Mouse (Mus musculus): ENCODE measurements at regions not wholly inside any gene's neighbourhood (a gene's known extent, or its start where the extent isn't known, plus 50 kb on each side); places are given as distances from the start of the nearest gene placed in this dataset.
A peak's percentile ranks its signal among the peaks of the same experiment; 100 is the strongest.

DNA sequence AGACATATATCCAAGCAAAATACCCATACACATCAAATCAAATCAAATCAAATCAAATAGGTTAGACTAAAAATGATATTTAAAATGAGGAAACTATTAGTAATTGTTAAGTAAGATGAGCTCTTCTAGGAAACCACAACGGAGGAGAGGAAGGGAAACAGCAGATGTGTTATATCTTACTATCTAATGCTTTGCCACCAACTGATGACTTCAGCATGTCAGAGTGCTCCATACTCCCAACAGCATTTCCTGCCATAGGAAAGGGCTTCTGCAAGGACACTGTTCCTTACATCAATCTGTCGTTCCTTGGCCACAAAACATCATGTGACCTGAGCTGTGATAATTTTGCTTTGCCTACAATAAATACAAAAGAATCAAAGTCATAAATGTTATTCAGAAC is 221.8 kb upstream of the Slc24a2 start:
- no peaks in the 10 kb centered on the region for H3K27me3 ChIP-seq
- peaks cover 7% of the 10 kb centered on the region; the same call in 1 of the 2 replicates for H3K4me1 ChIP-seq
- H3K9ac ChIP-seq = no peak overlapping the region
- no peak overlapping the region for H3K27ac ChIP-seq
- ATAC-seq (ENCODE audit: insufficient number of reproducible peaks, insufficient read depth, low FRiP score, low TSS enrichment, low read depth) = no peak
- no peak overlapping the region for H3K4me2 ChIP-seq
- no peaks in the 10 kb centered on the region for H3K9me3 ChIP-seq
- 49% methylated on average over 2 of the region's 2 CpGs for WGBS
- H3K4me3 ChIP-seq = no peak overlapping the region
- no peaks in the 10 kb centered on the region for H3K36me3 ChIP-seq

GRCm38 (mm10) chr4:87451251-87451650 is 221.0 kb upstream of the Slc24a2 start:
- no peak overlapping the region for H3K4me2 ChIP-seq
- H3K36me3 ChIP-seq = no peaks in the 10 kb centered on the region
- WGBS = 74% methylated on average over 5 of the region's 5 CpGs
- H3K4me1 ChIP-seq = peaks cover 7% of the 10 kb centered on the region; the same call in 1 of the 2 replicates
- no peak for ATAC-seq (ENCODE audit: insufficient number of reproducible peaks, insufficient read depth, low FRiP score, low TSS enrichment, low read depth)
- no peaks in the 10 kb centered on the region for H3K27me3 ChIP-seq
- no peak overlapping the region for H3K4me3 ChIP-seq
- no peak overlapping the region for H3K9ac ChIP-seq
- H3K9me3 ChIP-seq = no peaks in the 10 kb centered on the region
- no peak overlapping the region for H3K27ac ChIP-seq

DNA sequence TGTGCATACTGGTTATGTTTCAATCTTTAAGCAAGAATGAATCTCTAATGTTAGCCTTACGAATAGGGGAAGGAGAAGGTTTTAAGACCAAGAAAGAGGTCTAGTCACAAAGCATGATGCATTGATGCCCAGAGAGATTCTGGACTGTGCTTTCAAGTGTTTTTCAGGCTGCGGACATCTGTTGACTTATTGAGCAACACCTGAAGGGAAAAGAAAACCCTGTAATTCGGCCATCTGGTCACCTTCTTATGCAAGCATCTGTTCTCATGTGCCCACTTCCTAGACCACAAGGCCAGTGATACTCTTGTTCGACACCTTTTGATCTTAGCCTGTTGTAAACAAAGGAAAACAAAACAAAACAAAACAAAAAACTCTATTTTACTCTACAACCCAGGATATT is 218.1 kb upstream of the Slc24a2 start:
- Histone ChIP-seq H3K27ac (no peak overlapping the region), H3K9ac (no peak overlapping the region), H3K27me3 (no peaks in the 10 kb centered on the region), H3K4me3 (no peak overlapping the region), H3K4me1 (peaks cover 7% of the 10 kb centered on the region; the same call in 1 of the 2 replicates), H3K36me3 (no peaks in the 10 kb centered on the region), H3K9me3 (no peaks in the 10 kb centered on the region), H3K4me2 (no peak overlapping the region)
- WGBS = 85% methylated on average over 4 of the region's 4 CpGs
- ATAC-seq (ENCODE audit: insufficient number of reproducible peaks, insufficient read depth, low FRiP score, low TSS enrichment, low read depth) = no peak

DNA sequence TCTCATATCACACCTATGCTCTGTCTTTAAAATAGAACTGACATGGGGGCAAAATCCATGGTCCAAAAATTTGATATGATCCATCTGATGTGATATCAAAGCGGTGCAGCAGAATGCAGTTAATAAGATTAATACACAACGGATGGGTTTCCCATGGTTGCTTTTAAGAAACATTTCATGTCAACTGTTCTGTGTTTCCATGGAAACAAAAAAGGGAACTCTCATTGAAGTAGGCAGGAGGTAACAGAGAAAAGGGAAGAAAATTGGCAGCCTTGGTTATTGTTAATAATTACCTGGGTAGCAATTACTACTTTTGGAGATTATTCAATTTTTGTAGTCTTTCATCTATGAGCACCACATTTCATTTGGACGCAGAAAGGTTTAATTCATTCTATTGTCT is 216.6 kb upstream of the Slc24a2 start:
- no peak overlapping the region for H3K9ac ChIP-seq
- H3K27me3 ChIP-seq = no peaks in the 10 kb centered on the region
- H3K9me3 ChIP-seq = no peaks in the 10 kb centered on the region
- H3K4me2 ChIP-seq = no peak overlapping the region
- no peak overlapping the region for H3K27ac ChIP-seq
- H3K36me3 ChIP-seq = no peaks in the 10 kb centered on the region
- no peak overlapping the region for H3K4me3 ChIP-seq
- peaks cover 7% of the 10 kb centered on the region; the same call in 1 of the 2 replicates for H3K4me1 ChIP-seq
- 76% methylated on average over 3 of the region's 3 CpGs for WGBS
- ATAC-seq (ENCODE audit: insufficient number of reproducible peaks, insufficient read depth, low FRiP score, low TSS enrichment, low read depth) = no peak

DNA sequence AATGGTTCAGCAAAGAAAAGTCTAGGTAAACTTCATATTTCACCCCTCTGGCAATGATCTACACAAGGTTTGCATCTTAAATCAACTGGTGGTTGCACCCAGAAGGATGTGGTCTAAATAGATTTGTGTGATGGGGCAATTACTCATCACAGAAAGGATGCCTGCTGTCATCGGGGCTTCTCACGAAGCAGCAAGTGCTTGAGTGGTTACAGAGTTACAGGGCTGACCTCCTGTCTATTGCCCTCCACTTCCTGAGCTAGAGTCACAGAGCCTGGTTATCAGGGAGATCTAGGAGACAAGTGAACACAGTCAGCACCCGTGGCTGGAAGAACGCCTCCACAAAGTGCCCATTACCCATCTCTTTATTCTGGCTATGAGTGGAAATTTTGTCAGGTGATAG is 203.9 kb upstream of the Slc24a2 start:
- Histone ChIP-seq H3K9ac (no peak overlapping the region), H3K4me3 (no peak overlapping the region), H3K27ac (no peak overlapping the region), H3K27me3 (no peaks in the 10 kb centered on the region), H3K4me2 (no peak overlapping the region), H3K4me1 (no peaks in the 10 kb centered on the region), H3K36me3 (no peaks in the 10 kb centered on the region), H3K9me3 (no peaks in the 10 kb centered on the region)
- ATAC-seq (ENCODE audit: insufficient number of reproducible peaks, insufficient read depth, low FRiP score, low TSS enrichment, low read depth) = no peak
- whole genome bisulfite sequencing = 65% methylated on average over 4 of the region's 4 CpGs

- no peaks in the 10 kb centered on the region for H3K27me3 ChIP-seq
- no peak overlapping the region for H3K27ac ChIP-seq
- no peak for ATAC-seq (ENCODE audit: insufficient number of reproducible peaks, insufficient read depth, low FRiP score, low TSS enrichment, low read depth)
- H3K9me3 ChIP-seq = no peaks in the 10 kb centered on the region
- H3K36me3 ChIP-seq = no peaks in the 10 kb centered on the region
- H3K4me2 ChIP-seq = no peak overlapping the region
- WGBS = 81% methylated on average over 3 of the region's 3 CpGs
- H3K9ac ChIP-seq = no peak overlapping the region
- no peaks in the 10 kb centered on the region for H3K4me1 ChIP-seq
- H3K4me3 ChIP-seq = no peak overlapping the region
Observed at GRCm38 (mm10) chr4:87428374-87428773, 198.1 kb upstream of the Slc24a2 start.

DNA sequence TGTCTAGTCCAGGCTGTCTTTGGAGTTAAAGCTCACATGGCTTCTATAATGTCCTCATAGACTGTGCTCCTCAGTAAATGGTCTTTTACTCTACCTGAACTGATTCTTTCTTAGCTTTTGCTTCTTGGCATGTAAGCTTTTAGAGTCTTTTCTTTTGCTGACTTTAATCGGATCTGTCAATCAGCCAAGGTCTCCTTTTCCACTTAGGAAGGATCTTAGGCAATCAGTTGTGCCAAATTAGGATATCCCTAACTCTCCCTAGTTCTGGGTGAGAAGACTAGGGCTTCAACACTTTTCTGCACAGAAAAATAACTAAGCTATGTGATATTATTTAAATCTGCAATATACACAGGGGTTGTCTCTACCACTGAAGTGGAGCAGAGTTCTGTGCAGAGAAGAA is 193.8 kb upstream of the Slc24a2 start:
- no peaks in the 10 kb centered on the region for H3K9me3 ChIP-seq
- WGBS = 80% methylated on average over 1 of the region's 1 CpGs
- H3K9ac ChIP-seq = no peak overlapping the region
- no peaks in the 10 kb centered on the region for H3K27me3 ChIP-seq
- peaks cover 9% of the 10 kb centered on the region; the same call in 1 of the 2 replicates for H3K4me1 ChIP-seq
- no peak overlapping the region for H3K4me2 ChIP-seq
- no peak overlapping the region for H3K4me3 ChIP-seq
- no peaks in the 10 kb centered on the region for H3K36me3 ChIP-seq
- no peak overlapping the region for H3K27ac ChIP-seq
- no peak for ATAC-seq (ENCODE audit: insufficient number of reproducible peaks, insufficient read depth, low FRiP score, low TSS enrichment, low read depth)

DNA sequence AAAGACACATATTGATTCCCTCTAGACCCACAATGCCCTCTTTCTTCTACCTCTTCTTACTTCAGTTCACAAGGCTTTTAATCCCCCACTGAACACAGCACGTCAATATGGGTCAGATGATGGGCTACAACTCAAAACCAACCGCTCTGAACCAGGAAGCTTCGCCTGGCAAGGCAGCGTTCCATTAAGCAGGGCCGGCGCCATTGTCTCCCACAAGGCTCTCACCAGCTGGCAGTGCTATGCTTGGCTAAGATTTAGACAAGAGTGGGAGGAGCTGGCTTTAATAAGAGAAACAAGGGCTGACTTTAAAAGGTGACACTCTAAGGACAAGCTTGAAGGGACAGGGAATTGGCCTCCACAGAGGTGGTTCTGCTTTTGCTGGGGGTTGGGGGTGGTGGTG is 192.3 kb upstream of the Slc24a2 start:
- Histone ChIP-seq H3K27me3 (no peaks in the 10 kb centered on the region), H3K27ac (no peak overlapping the region), H3K36me3 (no peaks in the 10 kb centered on the region), H3K9me3 (no peaks in the 10 kb centered on the region), H3K9ac (no peak overlapping the region), H3K4me1 (peaks cover 9% of the 10 kb centered on the region; the same call in 1 of the 2 replicates), H3K4me3 (no peak overlapping the region), H3K4me2 (no peak overlapping the region)
- 67% methylated on average over 6 of the region's 6 CpGs for WGBS
- no peak for ATAC-seq (ENCODE audit: insufficient number of reproducible peaks, insufficient read depth, low FRiP score, low TSS enrichment, low read depth)

DNA sequence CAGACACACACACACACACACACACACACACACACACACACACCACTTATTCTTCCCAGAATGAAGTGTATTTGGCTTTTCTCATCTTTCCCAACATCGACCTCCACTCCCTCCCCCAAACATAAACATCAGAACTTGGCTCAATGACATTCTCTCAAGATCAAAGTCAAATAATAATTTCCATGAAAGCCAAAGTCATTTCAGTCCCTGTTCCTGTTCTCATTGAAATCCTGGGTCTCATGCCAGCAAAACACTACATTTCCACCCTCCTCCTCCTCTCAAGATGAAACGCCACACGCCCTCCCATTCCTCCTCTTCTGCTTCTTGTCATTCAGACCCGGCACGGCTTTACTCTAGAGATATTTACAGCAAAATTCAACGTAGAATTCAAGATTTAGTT is 173.1 kb upstream of the Slc24a2 start:
- Histone ChIP-seq H3K9me3 (no peaks in the 10 kb centered on the region), H3K4me3 (no peak overlapping the region), H3K9ac (no peak overlapping the region), H3K27ac (peak overlapping the region; percentile 57; the same call in 1 of the 2 replicates), H3K27me3 (no peaks in the 10 kb centered on the region), H3K4me2 (peak overlapping the region; percentile 30), H3K4me1 (peaks cover 25% of the 10 kb centered on the region), H3K36me3 (no peaks in the 10 kb centered on the region)
- WGBS = 8% methylated on average over 6 of the region's 6 CpGs
- ATAC-seq (ENCODE audit: insufficient number of reproducible peaks, insufficient read depth, low FRiP score, low TSS enrichment, low read depth) = no peak; the same call in 1 of the 2 replicates

DNA sequence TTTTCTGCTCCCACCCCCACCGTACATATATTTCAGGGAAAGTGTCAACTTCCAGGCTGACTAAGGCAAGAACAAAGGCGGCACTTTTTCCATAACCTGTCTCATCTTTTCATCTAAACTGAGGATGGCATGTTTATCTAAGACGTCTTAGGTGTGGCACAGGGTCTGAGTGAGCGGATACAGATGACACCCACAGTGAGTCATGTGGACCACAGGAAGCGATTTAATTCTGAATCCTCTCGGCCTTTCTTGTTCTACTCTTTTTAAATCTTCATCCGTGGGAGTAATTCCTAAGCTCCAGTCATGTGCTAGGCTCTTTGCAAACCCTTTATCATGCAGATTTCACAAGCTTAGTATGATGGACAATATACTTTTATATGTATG is 171.9 kb upstream of the Slc24a2 start:
- no peaks in the 10 kb centered on the region for H3K27me3 ChIP-seq
- no peak for ATAC-seq (ENCODE audit: insufficient number of reproducible peaks, insufficient read depth, low FRiP score, low TSS enrichment, low read depth)
- H3K9ac ChIP-seq = no peak overlapping the region
- H3K36me3 ChIP-seq = no peaks in the 10 kb centered on the region
- H3K4me2 ChIP-seq = peak overlapping the region; percentile 34; the same call in 1 of the 2 replicates
- WGBS = 57% methylated on average over 7 of the region's 7 CpGs
- H3K27ac ChIP-seq = peak overlapping the region; percentile 45; the same call in 1 of the 2 replicates
- H3K9me3 ChIP-seq = no peaks in the 10 kb centered on the region
- peaks cover 25% of the 10 kb centered on the region for H3K4me1 ChIP-seq
- H3K4me3 ChIP-seq = no peak overlapping the region

GRCm38 (mm10) chr4:87401316-87402172 is 171.3 kb upstream of the Slc24a2 start:
- Histone ChIP-seq H3K4me3 (no peak overlapping the region), H3K27me3 (no peaks in the 10 kb centered on the region), H3K4me1 (peaks cover 25% of the 10 kb centered on the region), H3K36me3 (no peaks in the 10 kb centered on the region), H3K27ac (peak overlapping the region; percentile 45), H3K9me3 (no peaks in the 10 kb centered on the region), H3K4me2 (peak overlapping the region; percentile 34), H3K9ac (no peak overlapping the region)
- 36% methylated on average over 20 of the region's 20 CpGs for WGBS
- ATAC-seq (ENCODE audit: insufficient number of reproducible peaks, insufficient read depth, low FRiP score, low TSS enrichment, low read depth) = no peak

DNA sequence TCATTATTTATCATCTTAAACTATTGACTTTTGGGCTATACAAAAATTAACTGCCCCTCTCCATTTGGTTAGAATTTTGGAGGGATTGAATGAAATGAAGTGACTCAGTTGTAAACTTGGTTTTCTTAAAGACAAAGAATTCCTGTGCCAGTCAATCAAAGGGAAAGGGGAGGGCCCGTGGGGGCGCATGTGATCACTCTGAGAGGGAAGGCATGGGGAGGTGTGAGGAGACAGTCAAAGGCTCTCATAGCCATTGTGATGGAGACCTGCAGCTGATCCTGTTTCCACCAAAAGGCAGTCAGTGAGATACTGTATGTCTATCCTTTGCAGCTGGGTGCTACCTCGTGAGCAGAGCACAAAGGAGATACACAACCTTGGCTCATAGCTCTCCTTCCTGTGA is 156.6 kb upstream of the Slc24a2 start:
- Histone ChIP-seq H3K36me3 (no peaks in the 10 kb centered on the region), H3K4me3 (no peak overlapping the region), H3K4me2 (no peak overlapping the region), H3K9ac (no peak overlapping the region), H3K9me3 (no peaks in the 10 kb centered on the region), H3K4me1 (no peaks in the 10 kb centered on the region), H3K27me3 (0 out of 2 replicates have a peak, but pooled peaks cover 3% of the 10 kb centered on the region), H3K27ac (no peak overlapping the region)
- WGBS = 83% methylated on average over 3 of the region's 3 CpGs
- no peak for ATAC-seq (ENCODE audit: insufficient number of reproducible peaks, insufficient read depth, low FRiP score, low TSS enrichment, low read depth)

All from embryonic facial prominence, embryonic 13.5 days (tissue).